Mouse (Mus musculus) cerebellum, adult (tissue): ENCODE results near the gene 4932438A13Rik.

Source experiments
- ATAC-seq: cut with Nextera tagmentation; 2 replicates; pipeline ENCODE4 v1.9.2; 2017; ENCODE audit warnings: mild to moderate bottlenecking, moderate library complexity, mixed read lengths; ENCODE audit not compliant: insufficient number of reproducible peaks, low FRiP score, low TSS enrichment

4932438A13Rik gene

GRCm38 (mm10) chr3:36862721-36863275 lies at the start of gene 4932438A13Rik:
Gene 4932438A13Rik, plus strand, starts transcription at chr3:36863104.
- peak; percentile 95 for ATAC-seq

GRCm38 (mm10) chr3:36816633-36817032 lies 46.3 kb upstream of the 4932438A13Rik start:
- no peak for ATAC-seq

- ATAC-seq, result no peak
Observed at GRCm38 (mm10) chr3:36819402-36819801, 43.5 kb upstream of the 4932438A13Rik start.

GRCm38 (mm10) chr3:36821037-36821436 lies 41.9 kb upstream of the 4932438A13Rik start:
- ATAC-seq, result no peak

GRCm38 (mm10) chr3:36825098-36825497 lies 37.8 kb upstream of the 4932438A13Rik start:
- ATAC-seq, result peak; percentile 56; the same call in 1 of the 2 replicates

- no peak for ATAC-seq
Observed at GRCm38 (mm10) chr3:36825554-36825953, 37.4 kb upstream of the 4932438A13Rik start.

- ATAC-seq, result no peak
Observed at GRCm38 (mm10) chr3:36827274-36828025, 35.5 kb upstream of the 4932438A13Rik start.

- ATAC-seq, result no peak
Observed at GRCm38 (mm10) chr3:36830218-36830617, 32.7 kb upstream of the 4932438A13Rik start.

GRCm38 (mm10) chr3:36834426-36834825 lies 28.5 kb upstream of the 4932438A13Rik start:
- no peak for ATAC-seq

- no peak for ATAC-seq
Observed at GRCm38 (mm10) chr3:36834832-36835231, 28.1 kb upstream of the 4932438A13Rik start.

GRCm38 (mm10) chr3:36835525-36836203 lies 27.2 kb upstream of the 4932438A13Rik start:
- no peak for ATAC-seq

GRCm38 (mm10) chr3:36836833-36837232 lies 26.1 kb upstream of the 4932438A13Rik start:
- ATAC-seq, result no peak

GRCm38 (mm10) chr3:36840650-36841555 lies 22.0 kb upstream of the 4932438A13Rik start:
- ATAC-seq, result peak; percentile 87

GRCm38 (mm10) chr3:36853733-36854440 lies 9.0 kb upstream of the 4932438A13Rik start:
- no peak for ATAC-seq

- no peak for ATAC-seq
Observed at GRCm38 (mm10) chr3:36861411-36862410, 1.2 kb upstream of the 4932438A13Rik start.

GRCm38 (mm10) chr3:36863427-36863826 lies 523 bp downstream of the 4932438A13Rik start:
- ATAC-seq, result peak; percentile 57; the same call in 1 of the 2 replicates

- no peak for ATAC-seq
Observed at GRCm38 (mm10) chr3:36863881-36864280, 977 bp downstream of the 4932438A13Rik start.

GRCm38 (mm10) chr3:36864466-36864865 lies 1.6 kb downstream of the 4932438A13Rik start:
- no peak for ATAC-seq
